Mouse (Mus musculus) liver, embryonic 12.5 days (tissue): ENCODE measurements around the gene Tmem158. TPM values are rescaled to one million over a fixed set of nuclear protein-coding genes. Genes with fewer than 3 reads are reported as not detected.

Experiments
- ATAC-seq: fragments of 200-750 bp; cut with Nextera tagmentation; 2 replicates; pipeline ENCODE4 v1.8.0; 2017; ENCODE audit warnings: moderate number of reproducible peaks, mild to moderate bottlenecking, moderate library complexity
- H3K27ac ChIP-seq: fragments of 300-500 bp; sonication (generic); 2 replicates; pipeline ENCODE4 v1.5.1; 2016; ENCODE audit warnings: mild to moderate bottlenecking
- H3K27me3 ChIP-seq: fragments of 300-500 bp; sonication (generic); replicated peaks from 2 replicates; pipeline ENCODE4 v1.6.1; 2016; ENCODE audit warnings: mild to moderate bottlenecking, moderate library complexity
- H3K36me3 ChIP-seq: fragments of 300-500 bp; sonication (generic); 2 replicates; pipeline ENCODE4 v1.6.1; 2016; ENCODE audit warnings: mild to moderate bottlenecking, moderate library complexity
- H3K4me1 ChIP-seq: fragments of 300-500 bp; sonication (generic); 2 replicates; pipeline ENCODE4 v1.6.1; 2016
- H3K4me2 ChIP-seq: fragments of 300-500 bp; sonication (generic); 2 replicates; pipeline ENCODE4 v1.6.1; 2016; ENCODE audit warnings: mild to moderate bottlenecking, moderate library complexity
- H3K4me3 ChIP-seq: fragments of 300-500 bp; sonication (generic); 2 replicates; pipeline ENCODE4 v1.5.1; 2016; ENCODE audit warnings: mild to moderate bottlenecking, moderate library complexity
- H3K9ac ChIP-seq: fragments of 300-500 bp; sonication (generic); 2 replicates; pipeline ENCODE4 v1.6.1; 2016; ENCODE audit warnings: mild to moderate bottlenecking, moderate library complexity
- H3K9me3 ChIP-seq: fragments of 300-500 bp; sonication (generic); replicated peaks from 2 replicates; pipeline ENCODE4 v1.6.1; 2016; ENCODE audit warnings: mild to moderate bottlenecking, moderate library complexity
- WGBS: fragments of 180-500 bp; shearing (Covaris S2); methylation state at CpG from one replicate; pipeline ENCODE4 v1.1.7; 2016; ENCODE audit not compliant: insufficient replicate concordance; 5-methylcytosine and 5-hydroxymethylcytosine counted together
- polyA plus RNA-seq: library from polyadenylated mRNA; unstranded; fragments of >200 nt; fragmentation: Nextera tagmentation; extraction: Ambion mirVana; gene quantifications from 2 replicates; pipeline ENCODE4 v1.2.1, GENCODE M21; 2016

Tmem158 gene
- polyA plus RNA-seq, 1 experiment from 2014 or later = 12.6 TPM

DNA sequence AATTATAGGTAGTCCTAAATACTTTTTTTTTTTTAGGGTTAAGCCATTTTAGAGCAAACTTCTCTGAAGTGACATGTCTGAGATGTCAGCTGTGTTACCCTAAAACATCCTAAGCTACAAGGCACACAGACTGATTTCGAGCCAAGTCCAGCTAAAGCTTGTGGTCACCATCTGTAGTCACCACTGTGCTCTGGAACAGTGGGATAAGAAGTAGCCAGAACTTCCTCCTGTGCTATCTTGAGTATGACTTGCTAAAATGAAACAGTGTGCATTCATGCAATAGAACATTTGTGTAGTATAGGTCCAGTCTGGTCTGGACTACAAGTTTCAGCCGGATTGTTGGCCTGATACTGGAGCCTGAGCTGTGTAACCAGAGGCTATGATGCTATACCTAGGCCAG, 14.8 kb upstream of the Tmem158 start:
- WGBS = 15% methylated on average over 2 of the region's 2 CpGs
- H3K9me3 ChIP-seq = no peaks in the 10 kb centered on the region
- ATAC-seq = peak; percentile 55; the same call in 1 of the 2 replicates
- no peak overlapping the region for H3K27ac ChIP-seq
- no peaks in the 10 kb centered on the region for H3K27me3 ChIP-seq
- H3K4me2 ChIP-seq = no peak overlapping the region
- H3K4me1 ChIP-seq = peaks cover 14% of the 10 kb centered on the region
- H3K9ac ChIP-seq = no peak overlapping the region
- no peaks in the 10 kb centered on the region for H3K36me3 ChIP-seq
- no peak overlapping the region for H3K4me3 ChIP-seq

GRCm38 (mm10) chr9:123274674-123275073, 14.1 kb upstream of the Tmem158 start:
- no peak overlapping the region for H3K4me3 ChIP-seq
- H3K27me3 ChIP-seq = no peaks in the 10 kb centered on the region
- no peaks in the 10 kb centered on the region for H3K36me3 ChIP-seq
- H3K4me1 ChIP-seq = peaks cover 11% of the 10 kb centered on the region
- WGBS = 31% methylated on average over 5 of the region's 5 CpGs
- no peak overlapping the region for H3K27ac ChIP-seq
- H3K9me3 ChIP-seq = no peaks in the 10 kb centered on the region
- no peak overlapping the region for H3K9ac ChIP-seq
- H3K4me2 ChIP-seq = no peak overlapping the region
- peak; percentile 54 for ATAC-seq

DNA sequence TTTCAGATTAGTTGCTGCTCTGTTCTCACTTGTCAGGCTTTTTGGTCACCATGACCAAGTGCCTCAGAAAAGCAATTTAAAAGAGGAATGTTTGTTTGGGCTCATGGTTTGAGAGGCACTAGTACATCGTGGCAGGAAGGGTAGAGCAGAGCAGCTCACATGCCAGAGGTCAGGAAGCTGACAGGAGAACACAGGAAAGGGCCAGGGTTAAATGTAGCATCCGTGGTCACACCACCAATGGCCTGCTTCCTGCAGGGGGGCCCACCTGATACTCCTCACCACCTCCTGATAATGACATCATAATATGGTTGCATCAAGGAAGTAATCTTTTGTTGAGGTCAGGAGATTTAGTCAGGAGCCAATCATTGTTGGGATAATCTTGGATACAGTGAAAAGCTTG, 13.3 kb upstream of the Tmem158 start:
- no peak overlapping the region for H3K4me2 ChIP-seq
- no peak overlapping the region for H3K4me3 ChIP-seq
- H3K27ac ChIP-seq = no peak overlapping the region
- H3K4me1 ChIP-seq = peaks cover 11% of the 10 kb centered on the region
- WGBS = 21% methylated on average over 2 of the region's 2 CpGs
- H3K27me3 ChIP-seq = no peaks in the 10 kb centered on the region
- no peak for ATAC-seq
- H3K9me3 ChIP-seq = no peaks in the 10 kb centered on the region
- H3K9ac ChIP-seq = no peak overlapping the region
- no peaks in the 10 kb centered on the region for H3K36me3 ChIP-seq

DNA sequence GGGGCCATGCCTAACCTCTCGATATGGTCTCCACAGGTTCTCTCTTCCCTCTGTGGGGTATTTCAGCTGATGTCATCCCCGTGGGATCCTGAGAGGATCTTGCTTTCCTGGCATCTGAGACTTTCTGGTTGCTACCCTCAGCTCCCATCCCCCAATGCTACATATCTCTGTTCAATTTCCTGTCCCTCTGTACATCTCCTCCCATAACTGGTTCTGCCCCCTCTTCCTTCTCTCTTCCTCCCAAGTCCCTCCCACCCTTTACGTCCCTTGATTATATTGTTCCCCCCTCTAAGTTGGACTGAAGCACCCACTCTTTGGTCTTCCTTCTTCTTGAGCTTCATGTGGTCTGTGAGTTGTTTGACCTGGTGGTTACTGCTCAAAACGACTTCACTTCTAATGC, 11.0 kb upstream of the Tmem158 start:
- Histone ChIP-seq H3K36me3 (no peaks in the 10 kb centered on the region), H3K9ac (no peak overlapping the region), H3K27ac (no peak overlapping the region), H3K9me3 (no peaks in the 10 kb centered on the region), H3K27me3 (0 out of 2 replicates have a peak, but pooled peaks cover under 1% of the 10 kb centered on the region), H3K4me1 (peaks cover 11% of the 10 kb centered on the region), H3K4me2 (no peak overlapping the region), H3K4me3 (no peak overlapping the region)
- ATAC-seq = no peak
- 24% methylated on average over 4 of the region's 4 CpGs for WGBS

- Histone ChIP-seq H3K4me2 (no peak overlapping the region), H3K4me1 (peaks cover 10% of the 10 kb centered on the region), H3K4me3 (no peak overlapping the region), H3K36me3 (no peaks in the 10 kb centered on the region), H3K9me3 (no peaks in the 10 kb centered on the region), H3K27ac (no peak overlapping the region), H3K27me3 (0 out of 2 replicates have a peak, but pooled peaks cover 5% of the 10 kb centered on the region), H3K9ac (no peak overlapping the region)
- 42% methylated on average over 2 of the region's 2 CpGs for WGBS
- no peak for ATAC-seq
Observed at GRCm38 (mm10) chr9:123269906-123270558, 9.5 kb upstream of the Tmem158 start.

DNA sequence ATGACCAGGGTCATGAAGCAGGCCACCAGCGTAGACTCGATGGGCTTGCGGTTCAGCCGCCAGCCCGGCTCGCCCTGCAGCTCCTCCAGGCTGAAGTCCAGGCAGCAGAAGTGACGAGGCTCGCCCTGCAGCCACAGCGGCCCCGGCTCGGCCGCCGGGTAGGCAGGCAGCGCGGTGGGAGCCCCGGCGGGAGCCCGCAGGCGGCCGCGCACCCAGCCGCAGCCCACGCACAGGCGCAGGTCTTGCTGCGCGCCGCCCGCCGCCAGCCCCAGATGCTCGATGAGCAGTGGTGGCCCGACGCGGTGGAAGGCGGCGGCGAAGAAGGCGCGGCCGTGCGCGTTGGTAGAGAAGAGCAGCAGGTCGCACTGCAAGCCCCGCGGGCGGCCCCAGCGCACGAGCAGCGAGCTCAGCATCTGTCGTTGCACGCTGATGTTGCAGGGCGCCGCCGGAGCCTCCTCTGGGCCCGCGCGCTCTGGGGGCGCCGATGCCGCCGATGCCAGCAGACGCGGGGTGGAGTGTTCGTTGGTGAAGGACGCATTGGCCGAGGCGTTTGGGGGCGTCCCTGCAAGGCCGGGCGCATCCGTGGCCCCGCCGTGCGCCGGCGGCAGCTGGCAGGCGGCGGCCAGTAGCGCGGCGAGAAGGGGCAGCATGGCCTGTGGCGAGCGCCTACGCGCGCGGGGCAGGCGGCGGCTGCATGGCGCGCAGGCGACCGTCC, 511 bp downstream of the Tmem158 start:
- Histone ChIP-seq H3K4me1 (peaks cover 24% of the 10 kb centered on the region), H3K9me3 (no peaks in the 10 kb centered on the region), H3K4me3 (peak overlapping the region; percentile 63), H3K27ac (peak overlapping the region; percentile 18), H3K9ac (peak overlapping the region; percentile 73), H3K36me3 (no peaks in the 10 kb centered on the region), H3K4me2 (peak overlapping the region; percentile 90), H3K27me3 (peaks cover 63% of the 10 kb centered on the region)
- WGBS = under 1% methylated on average over 92 of the region's 92 CpGs
- peak; percentile 66 for ATAC-seq

DNA sequence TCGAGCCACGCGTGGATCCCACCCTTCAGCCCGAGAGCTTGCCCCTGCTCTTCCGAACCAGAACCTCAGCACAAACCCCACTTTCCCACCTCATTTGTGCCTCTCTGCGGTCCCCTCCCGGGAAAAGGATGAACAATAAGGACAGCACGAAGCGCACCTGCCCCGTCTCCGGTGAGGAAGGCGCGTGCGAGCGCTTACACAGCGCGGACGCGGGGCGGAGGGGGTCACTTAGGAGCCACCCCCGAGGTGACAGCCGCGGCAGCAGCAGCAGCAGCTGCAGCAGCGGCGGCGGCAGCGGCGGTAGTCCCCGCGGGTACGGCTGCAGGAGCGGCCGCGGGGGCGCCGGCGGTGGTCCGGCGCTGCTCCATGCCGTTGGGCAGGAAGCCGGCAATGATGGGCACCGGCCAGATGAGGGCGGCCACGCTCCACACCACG, 1.1 kb downstream of the Tmem158 start:
- Histone ChIP-seq H3K4me1 (peaks cover 24% of the 10 kb centered on the region), H3K9ac (peak overlapping the region; percentile 73), H3K36me3 (no peaks in the 10 kb centered on the region), H3K4me2 (peak overlapping the region; percentile 90), H3K27me3 (peaks cover 58% of the 10 kb centered on the region), H3K4me3 (peak overlapping the region; percentile 63), H3K27ac (no peak overlapping the region), H3K9me3 (no peaks in the 10 kb centered on the region)
- WGBS = 1% methylated on average over 45 of the region's 45 CpGs
- no peak; the same call in 1 of the 2 replicates for ATAC-seq

DNA sequence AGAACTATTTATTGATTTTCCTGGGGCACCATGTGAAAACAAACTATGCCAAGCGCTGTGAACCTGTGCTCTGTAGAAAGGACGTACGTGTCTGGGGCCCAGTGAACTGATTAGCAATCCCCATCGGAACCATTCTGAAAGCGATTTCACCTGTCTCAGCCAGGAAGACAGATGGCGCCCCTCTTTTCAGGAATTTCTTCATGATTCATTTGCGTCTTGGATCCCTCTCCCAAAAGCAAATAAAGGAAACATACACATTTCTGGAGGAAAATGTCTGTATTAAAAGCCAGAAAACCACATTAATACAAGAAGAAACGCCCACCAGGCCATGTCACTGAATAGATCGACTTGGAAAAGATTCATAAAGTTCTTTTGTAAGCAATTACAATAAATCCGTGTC, 1.8 kb downstream of the Tmem158 start:
- Histone ChIP-seq H3K27me3 (peaks cover 51% of the 10 kb centered on the region), H3K9ac (no peak overlapping the region), H3K4me3 (0 out of 2 replicates have a peak overlapping the region, but pooled peaks have one; percentile 63), H3K27ac (no peak overlapping the region), H3K36me3 (no peaks in the 10 kb centered on the region), H3K4me1 (peaks cover 24% of the 10 kb centered on the region), H3K4me2 (peak overlapping the region; percentile 90), H3K9me3 (no peaks in the 10 kb centered on the region)
- 41% methylated on average over 10 of the region's 10 CpGs for WGBS
- no peak for ATAC-seq

DNA sequence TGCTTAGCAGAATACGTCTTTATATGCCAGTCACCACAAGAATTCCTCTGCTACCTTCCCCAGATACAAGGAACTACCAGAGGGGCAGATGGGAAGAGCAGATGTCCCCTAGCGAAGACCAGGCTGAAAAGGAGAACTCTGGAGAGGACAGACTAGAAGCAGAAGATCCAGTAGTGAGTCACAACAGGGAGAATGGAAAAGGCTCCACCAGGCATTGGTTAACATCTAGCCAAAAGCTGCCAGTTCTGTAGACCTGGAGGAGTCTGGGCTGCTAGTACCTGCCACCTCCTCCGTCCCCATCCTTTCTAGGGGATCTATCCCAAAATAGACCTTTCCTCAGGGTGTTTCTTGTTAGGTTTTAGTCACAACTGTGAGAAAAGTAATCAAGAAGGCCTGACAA, 4.8 kb downstream of the Tmem158 start:
- WGBS = 48% methylated on average over 3 of the region's 3 CpGs
- no peak overlapping the region for H3K9ac ChIP-seq

GRCm38 (mm10) chr9:123247992-123248391, 12.6 kb downstream of the Tmem158 start:
- peak; percentile 60; the same call in 1 of the 2 replicates for ATAC-seq
- H3K4me2 ChIP-seq = no peak overlapping the region
- no peaks in the 10 kb centered on the region; the same call in 1 of the 2 replicates for H3K4me1 ChIP-seq
- H3K9ac ChIP-seq = no peak overlapping the region
- no peaks in the 10 kb centered on the region for H3K36me3 ChIP-seq
- no peaks in the 10 kb centered on the region for H3K27me3 ChIP-seq
- WGBS = 39% methylated on average over 1 of the region's 1 CpGs
- no peaks in the 10 kb centered on the region for H3K9me3 ChIP-seq
- no peak overlapping the region for H3K27ac ChIP-seq
- H3K4me3 ChIP-seq = no peak overlapping the region

More for the DNA sequence above, 4.8 kb downstream of the Tmem158 start:
- no peaks in the 10 kb centered on the region for H3K36me3 ChIP-seq
- H3K27ac ChIP-seq = no peak overlapping the region
- no peak overlapping the region for H3K4me2 ChIP-seq
- ATAC-seq = no peak
- H3K9me3 ChIP-seq = no peaks in the 10 kb centered on the region
- H3K4me3 ChIP-seq = no peak overlapping the region
- H3K4me1 ChIP-seq = peaks cover 16% of the 10 kb centered on the region
- H3K27me3 ChIP-seq = peaks cover 42% of the 10 kb centered on the region

GRCm38 (mm10) chr9:123245146-123245545, 15.4 kb downstream of the Tmem158 start:
- Histone ChIP-seq H3K9me3 (no peaks in the 10 kb centered on the region), H3K36me3 (no peaks in the 10 kb centered on the region), H3K9ac (no peak overlapping the region), H3K4me2 (no peak overlapping the region), H3K4me3 (no peak overlapping the region), H3K27me3 (no peaks in the 10 kb centered on the region), H3K4me1 (no peaks in the 10 kb centered on the region; the same call in 1 of the 2 replicates), H3K27ac (no peak overlapping the region)
- 63% methylated on average over 4 of the region's 4 CpGs for WGBS
- no peak for ATAC-seq

GRCm38 (mm10) chr9:123243988-123244387, 16.6 kb downstream of the Tmem158 start:
- no peak overlapping the region for H3K4me2 ChIP-seq
- ATAC-seq = no peak
- no peak overlapping the region for H3K9ac ChIP-seq
- no peak overlapping the region for H3K4me3 ChIP-seq
- no peaks in the 10 kb centered on the region for H3K9me3 ChIP-seq
- H3K27ac ChIP-seq = no peak overlapping the region
- WGBS = 52% methylated on average over 10 of the region's 10 CpGs
- H3K27me3 ChIP-seq = no peaks in the 10 kb centered on the region
- H3K4me1 ChIP-seq = no peaks in the 10 kb centered on the region; the same call in 1 of the 2 replicates
- no peaks in the 10 kb centered on the region for H3K36me3 ChIP-seq
